Mouse (Mus musculus) small intestine, adult 2 months (tissue): ENCODE results near the gene Utp14b.

ENCODE experiments used
- CTCF ChIP-seq: fragments of 200-500 bp; IDR thresholded peaks from 2 replicates; pipeline ENCODE4 v1.5.1; 2012; ENCODE audit warnings: low read depth, mild to moderate bottlenecking, control low read depth, inconsistent platforms, low read length, moderate library complexity, mixed read lengths; ENCODE audit not compliant: insufficient replicate concordance, insufficient read length; ENCODE audit errors: extremely low read depth
- POLR2A ChIP-seq: fragments of 200-500 bp; IDR thresholded peaks from 2 replicates; pipeline ENCODE4 v1.6.1; 2012; ENCODE audit warnings: low read depth, mild to moderate bottlenecking, control low read depth, inconsistent platforms, low read length, moderate library complexity

DNA sequence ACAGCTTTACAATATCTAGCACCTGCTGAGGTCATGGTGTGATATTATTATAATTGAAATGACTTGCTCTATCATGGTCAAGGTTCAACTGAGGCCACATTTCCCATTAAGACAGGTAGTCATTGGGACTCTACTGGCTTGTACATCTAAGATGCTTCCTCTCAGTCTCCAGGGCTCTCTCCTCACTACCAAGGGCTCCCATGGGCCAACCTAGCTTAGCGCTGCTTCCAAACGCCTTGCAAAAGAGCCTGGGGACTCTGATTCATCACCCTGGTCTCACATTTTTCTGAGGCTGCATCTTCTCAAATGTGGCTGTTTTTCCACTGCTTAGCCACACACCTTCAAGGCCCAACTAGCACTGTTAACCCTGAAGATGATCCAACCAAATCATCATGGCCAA is 33.5 kb upstream of the Utp14b start:
- no peak for TF ChIP-seq POLR2A
- no peak for TF ChIP-seq CTCF
